Mouse (Mus musculus): ENCODE measurements around the gene Chmp4b. TPM values are rescaled to one million over a fixed set of nuclear protein-coding genes. Genes with fewer than 3 reads are reported as not detected.

Gene Chmp4b
- polyA plus RNA-seq, 1 experiment, result 356 TPM

GRCm38 (mm10) chr2:154614841-154615576 is 36.5 kb upstream of the Chmp4b start:
- peak; percentile 22; the same call in 1 of the 2 replicates for TF ChIP-seq POLR2A (IDR thresholded peaks at IDR 0.05; ENCODE audit: borderline replicate concordance, insufficient read depth, low read length)
- no peak for TF ChIP-seq CTCF (IDR thresholded peaks at IDR 0.05; ENCODE audit: borderline replicate concordance, insufficient read depth, low read depth, low read length)
- peak; percentile 61 to 77 for DNase-seq
- no peaks in the 10 kb centered on the region for H3K27me3 ChIP-seq (ENCODE audit: control insufficient read depth, insufficient read depth, low read length)
- peaks cover 6% of the 10 kb centered on the region; the same call in 1 of the 2 replicates for H3K4me1 ChIP-seq (ENCODE audit: control insufficient read depth, insufficient read depth, low read length)
- peak overlapping the region; percentile 89 for H3K27ac ChIP-seq (ENCODE audit: insufficient read depth, low read length)
- 9% methylated on average over 19 of the region's 19 CpGs for WGBS
- H3K4me3 ChIP-seq (replicated peaks; ENCODE audit: insufficient read depth, low read depth, low read length), result peak overlapping the region; percentile 48

DNA sequence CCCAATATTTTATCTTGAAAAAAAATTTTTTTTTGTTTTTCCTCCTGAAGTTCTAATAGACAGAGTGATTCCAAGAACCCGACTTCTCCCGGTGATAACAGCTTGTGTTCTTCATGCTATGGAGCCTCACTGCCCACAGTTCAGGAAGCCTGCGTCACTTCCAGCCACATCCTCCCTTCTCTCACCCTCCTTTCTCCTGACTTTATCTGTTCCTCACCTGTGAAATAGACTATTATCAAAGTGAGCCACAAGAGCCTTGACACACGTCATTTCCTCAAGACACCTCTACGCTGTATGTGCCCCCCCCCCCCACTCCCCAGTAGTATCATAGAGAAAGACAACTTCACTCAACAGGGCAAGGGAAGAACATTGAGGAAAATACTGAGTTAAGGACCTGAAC is 35.8 kb upstream of the Chmp4b start:
- Histone ChIP-seq H3K27ac (ENCODE audit: insufficient read depth, low read length) (peak overlapping the region; percentile 89; the same call in 1 of the 2 replicates), H3K4me1 (ENCODE audit: control insufficient read depth, insufficient read depth, low read length) (peaks cover 6% of the 10 kb centered on the region; the same call in 1 of the 2 replicates), H3K4me3 (replicated peaks; ENCODE audit: insufficient read depth, low read depth, low read length) (peak overlapping the region; percentile 46), H3K27me3 (ENCODE audit: control insufficient read depth, insufficient read depth, low read length) (no peaks in the 10 kb centered on the region)
- TF ChIP-seq POLR2A (IDR thresholded peaks at IDR 0.05; ENCODE audit: borderline replicate concordance, insufficient read depth, low read length) (no peak), CTCF (IDR thresholded peaks at IDR 0.05; ENCODE audit: borderline replicate concordance, insufficient read depth, low read depth, low read length) (no peak)
- WGBS, result 45% methylated on average over 5 of the region's 5 CpGs
- DNase-seq, result no peak

- Histone ChIP-seq H3K27ac (ENCODE audit: insufficient read depth, low read length) (no peak overlapping the region), H3K4me3 (replicated peaks; ENCODE audit: insufficient read depth, low read depth, low read length) (no peak overlapping the region), H3K27me3 (ENCODE audit: control insufficient read depth, insufficient read depth, low read length) (no peaks in the 10 kb centered on the region), H3K4me1 (ENCODE audit: control insufficient read depth, insufficient read depth, low read length) (peaks cover 6% of the 10 kb centered on the region; the same call in 1 of the 2 replicates)
- DNase-seq, result no peak
- 86% methylated on average over 3 of the region's 3 CpGs for WGBS
- TF ChIP-seq POLR2A (IDR thresholded peaks at IDR 0.05; ENCODE audit: borderline replicate concordance, insufficient read depth, low read length), result no peak
- TF ChIP-seq CTCF (IDR thresholded peaks at IDR 0.05; ENCODE audit: borderline replicate concordance, insufficient read depth, low read depth, low read length), result no peak
These were observed 34.4 kb upstream of the Chmp4b start for GRCm38 (mm10) chr2:154617061-154617460.

DNA sequence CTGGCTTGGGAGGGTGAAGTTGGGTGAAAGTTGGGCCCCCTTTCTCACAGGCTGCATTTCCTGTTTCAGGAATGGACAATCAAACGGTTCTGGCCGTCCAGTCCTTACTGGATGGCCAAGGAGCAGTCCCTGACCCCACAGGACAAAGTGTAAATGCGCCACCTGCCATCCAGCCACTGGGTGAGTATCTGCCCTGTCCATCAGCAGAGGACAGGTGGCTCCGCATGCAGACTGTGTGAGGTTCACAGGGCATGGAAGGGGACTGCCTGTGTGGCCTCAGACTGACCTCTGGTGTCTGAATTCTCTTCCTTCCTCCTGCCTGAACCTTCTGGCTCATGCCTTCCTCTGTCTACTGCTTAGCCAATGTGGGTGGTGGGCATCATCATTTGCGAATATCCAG is 29.8 kb upstream of the Chmp4b start:
- no peak overlapping the region for H3K4me3 ChIP-seq (replicated peaks; ENCODE audit: insufficient read depth, low read depth, low read length)

DNA sequence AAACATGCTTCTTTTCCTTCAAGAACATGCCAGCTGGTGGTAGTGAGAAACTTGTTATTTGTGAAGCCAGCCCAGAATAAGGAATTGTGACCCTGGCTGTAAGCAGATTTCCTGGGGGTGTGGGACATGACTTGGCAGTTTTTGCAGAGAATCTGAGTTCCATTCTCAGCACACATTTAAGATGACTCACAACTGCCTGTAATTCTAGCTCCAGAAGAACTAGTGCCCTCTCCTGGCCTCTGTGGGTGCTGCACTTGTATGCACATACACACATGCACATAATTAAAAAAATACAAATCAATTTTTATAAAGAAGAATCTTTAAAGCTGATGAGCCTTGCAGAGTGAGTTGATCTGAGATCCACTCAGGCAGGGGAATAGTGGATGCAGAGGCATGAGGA is 27.4 kb upstream of the Chmp4b start:
- no peaks in the 10 kb centered on the region for H3K27me3 ChIP-seq (ENCODE audit: control insufficient read depth, insufficient read depth, low read length)
- TF ChIP-seq POLR2A (IDR thresholded peaks at IDR 0.05; ENCODE audit: borderline replicate concordance, insufficient read depth, low read length), result no peak
- peak; percentile 9; the same call in 1 of the 2 replicates for TF ChIP-seq CTCF (IDR thresholded peaks at IDR 0.05; ENCODE audit: borderline replicate concordance, insufficient read depth, low read depth, low read length)
- no peaks in the 10 kb centered on the region for H3K4me1 ChIP-seq (ENCODE audit: control insufficient read depth, insufficient read depth, low read length)
- no peak overlapping the region for H3K27ac ChIP-seq (ENCODE audit: insufficient read depth, low read length)
- no peak for DNase-seq
- H3K4me3 ChIP-seq (replicated peaks; ENCODE audit: insufficient read depth, low read depth, low read length), result no peak overlapping the region

More for the DNA sequence above, 29.8 kb upstream of the Chmp4b start:
- no peak for DNase-seq
- Histone ChIP-seq H3K27ac (ENCODE audit: insufficient read depth, low read length) (no peak overlapping the region), H3K27me3 (ENCODE audit: control insufficient read depth, insufficient read depth, low read length) (no peaks in the 10 kb centered on the region), H3K4me1 (ENCODE audit: control insufficient read depth, insufficient read depth, low read length) (no peaks in the 10 kb centered on the region)
- 82% methylated on average over 5 of the region's 5 CpGs for WGBS
- no peak for TF ChIP-seq CTCF (IDR thresholded peaks at IDR 0.05; ENCODE audit: borderline replicate concordance, insufficient read depth, low read depth, low read length)

GRCm38 (mm10) chr2:154630531-154630930 is 21.0 kb upstream of the Chmp4b start:
- H3K4me1 ChIP-seq (ENCODE audit: control insufficient read depth, insufficient read depth, low read length), result no peaks in the 10 kb centered on the region; the same call in 1 of the 2 replicates
- no peak for TF ChIP-seq POLR2A (IDR thresholded peaks at IDR 0.05; ENCODE audit: borderline replicate concordance, insufficient read depth, low read length)
- TF ChIP-seq CTCF (IDR thresholded peaks at IDR 0.05; ENCODE audit: borderline replicate concordance, insufficient read depth, low read depth, low read length), result no peak
- no peak for DNase-seq
- H3K27ac ChIP-seq (ENCODE audit: insufficient read depth, low read length), result no peak overlapping the region
- no peaks in the 10 kb centered on the region for H3K27me3 ChIP-seq (ENCODE audit: control insufficient read depth, insufficient read depth, low read length)
- WGBS, result 79% methylated on average over 5 of the region's 5 CpGs
- no peak overlapping the region for H3K4me3 ChIP-seq (replicated peaks; ENCODE audit: insufficient read depth, low read depth, low read length)

DNA sequence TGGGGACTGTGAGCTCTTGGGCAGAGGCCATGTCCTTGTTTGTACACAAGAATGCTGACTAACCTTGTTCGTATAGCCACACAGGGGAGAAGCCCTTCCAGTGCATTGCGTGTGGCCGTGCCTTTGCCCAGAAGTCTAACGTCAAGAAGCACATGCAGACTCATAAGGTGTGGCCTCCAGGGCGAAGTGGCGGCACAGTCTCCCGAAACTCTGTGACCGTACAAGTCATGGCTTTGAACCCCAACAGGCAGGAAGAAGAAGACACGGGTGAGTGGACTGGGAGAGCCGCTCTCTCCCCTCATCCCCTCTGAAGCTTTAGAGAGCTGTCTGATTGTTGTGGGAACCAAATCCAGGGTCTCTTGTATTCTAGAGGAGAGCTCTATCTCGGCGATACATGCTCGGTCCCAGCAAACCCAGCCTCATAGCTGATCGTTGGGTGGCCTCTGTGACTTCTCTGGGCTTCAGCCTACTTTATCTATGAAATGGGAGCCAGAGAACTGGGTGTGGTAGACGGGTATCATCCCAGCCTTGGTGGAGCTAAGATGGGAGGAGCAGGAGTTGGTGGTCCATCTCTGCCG is 19.2 kb upstream of the Chmp4b start:
- Histone ChIP-seq H3K27me3 (ENCODE audit: control insufficient read depth, insufficient read depth, low read length) (no peaks in the 10 kb centered on the region), H3K4me1 (ENCODE audit: control insufficient read depth, insufficient read depth, low read length) (no peaks in the 10 kb centered on the region; the same call in 1 of the 2 replicates), H3K27ac (ENCODE audit: insufficient read depth, low read length) (no peak overlapping the region), H3K4me3 (replicated peaks; ENCODE audit: insufficient read depth, low read depth, low read length) (no peak overlapping the region)
- TF ChIP-seq POLR2A (IDR thresholded peaks at IDR 0.05; ENCODE audit: borderline replicate concordance, insufficient read depth, low read length) (no peak), CTCF (IDR thresholded peaks at IDR 0.05; ENCODE audit: borderline replicate concordance, insufficient read depth, low read depth, low read length) (no peak)
- DNase-seq, result no peak
- WGBS, result 91% methylated on average over 16 of the region's 16 CpGs
